Mouse (Mus musculus) heart, embryonic 13.5 days (tissue): ENCODE measurements around the gene Itch. TPM values are rescaled to one million over a fixed set of nuclear protein-coding genes. Genes with fewer than 3 reads are reported as not detected.

Experiments used
- ATAC-seq: fragments of 200-750 bp; cut with Nextera tagmentation; 2 replicates; pipeline ENCODE4 v1.8.0; 2017; ENCODE audit warnings: moderate TSS enrichment; ENCODE audit not compliant: insufficient number of reproducible peaks, low FRiP score, low TSS enrichment; ENCODE audit errors: extremely low read depth
- H3K27ac ChIP-seq: fragments of 300-500 bp; sonication (generic); replicated peaks from 2 replicates; pipeline ENCODE4 v1.5.1; 2015; ENCODE audit warnings: moderate library complexity, mild to moderate bottlenecking, inconsistent platforms
- H3K27me3 ChIP-seq: fragments of 300-500 bp; sonication (generic); replicated peaks from 2 replicates; pipeline ENCODE4 v1.6.1; 2015; ENCODE audit warnings: mild to moderate bottlenecking, inconsistent platforms
- H3K36me3 ChIP-seq: fragments of 300-500 bp; sonication (generic); 2 replicates; pipeline ENCODE4 v1.6.1; 2015; ENCODE audit warnings: mild to moderate bottlenecking, inconsistent platforms
- H3K4me1 ChIP-seq: fragments of 300-500 bp; sonication (generic); 2 replicates; pipeline ENCODE4 v1.6.1; 2015; ENCODE audit warnings: inconsistent platforms
- H3K4me2 ChIP-seq: fragments of 300-500 bp; sonication (generic); 2 replicates; pipeline ENCODE4 v1.6.1; 2015; ENCODE audit warnings: inconsistent platforms, mild to moderate bottlenecking, moderate library complexity
- H3K4me3 ChIP-seq: fragments of 300-500 bp; sonication (generic); 2 replicates; pipeline ENCODE4 v1.5.1; 2015; ENCODE audit warnings: moderate library complexity, mild to moderate bottlenecking, inconsistent platforms
- H3K9ac ChIP-seq: fragments of 300-500 bp; sonication (generic); 2 replicates; pipeline ENCODE4 v1.6.1; 2015; ENCODE audit warnings: inconsistent platforms, mild to moderate bottlenecking, moderate library complexity
- H3K9me3 ChIP-seq: fragments of 300-500 bp; sonication (generic); 2 replicates; pipeline ENCODE4 v1.6.1; 2016; ENCODE audit warnings: inconsistent platforms
- WGBS: fragments of 180-500 bp; shearing (Covaris S2); methylation state at CpG from one replicate; pipeline ENCODE4 v1.1.7; 2015; ENCODE audit warnings: mixed read lengths; 5-methylcytosine and 5-hydroxymethylcytosine counted together
- polyA plus RNA-seq: library from polyadenylated mRNA; unstranded; fragments of >200 nt; fragmentation: Nextera tagmentation; extraction: Ambion mirVana; gene quantifications from 2 replicates; pipeline ENCODE4 v1.2.1, GENCODE M21; 2015

Gene Itch
- polyA plus RNA-seq, 1 experiment from 2014 or later, result 34.3 TPM

DNA sequence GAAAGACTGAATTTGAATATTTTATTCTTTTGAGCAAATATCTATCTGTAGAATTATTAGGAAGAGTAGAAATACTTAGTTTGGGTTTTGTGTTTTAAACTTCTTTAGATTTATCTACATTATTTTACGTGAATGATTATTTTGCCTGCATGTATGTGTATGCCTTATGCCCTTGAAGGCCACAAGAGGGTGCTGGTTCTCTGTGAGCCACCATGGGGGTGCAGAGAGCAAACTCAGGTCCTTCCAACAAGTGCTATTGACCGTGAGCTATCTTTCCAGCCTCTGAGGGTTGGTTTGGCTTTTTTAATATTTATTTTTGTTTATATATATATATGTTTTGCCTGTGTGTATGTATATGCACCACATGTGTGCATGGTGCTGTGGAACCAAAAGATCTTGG is 74.1 kb downstream of the Itch start:
- 79% methylated on average over 2 of the region's 2 CpGs for WGBS
- no peak overlapping the region for H3K9ac ChIP-seq
- no peak overlapping the region for H3K4me2 ChIP-seq
- H3K27ac ChIP-seq, result no peak overlapping the region
- H3K4me1 ChIP-seq, result peaks cover 6% of the 10 kb centered on the region
- no peaks in the 10 kb centered on the region for H3K9me3 ChIP-seq
- peaks cover 86% of the 10 kb centered on the region for H3K36me3 ChIP-seq
- no peak for ATAC-seq
- H3K27me3 ChIP-seq, result no peaks in the 10 kb centered on the region
- no peak overlapping the region for H3K4me3 ChIP-seq

DNA sequence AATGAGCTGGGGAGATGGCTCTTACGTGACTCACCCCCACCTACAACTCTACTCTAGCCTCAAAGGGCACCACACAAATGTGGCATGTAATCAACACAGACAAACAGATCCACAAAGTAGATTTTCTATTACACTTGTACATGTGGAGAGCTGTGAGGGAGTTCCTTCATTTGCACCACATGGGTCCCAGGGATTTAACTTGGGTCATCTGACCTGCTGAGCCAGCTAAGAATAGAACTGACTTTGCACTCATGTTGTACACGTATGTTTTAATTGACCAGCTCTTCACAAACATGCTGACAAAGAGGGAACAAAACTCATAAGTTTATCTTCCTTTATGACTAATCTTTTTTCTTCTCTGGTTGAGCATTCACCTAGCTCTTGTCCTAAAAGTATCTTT is 89.8 kb downstream of the Itch start:
- 0 out of 2 replicates have a peak overlapping the region, but pooled peaks have one; percentile 39 for H3K27ac ChIP-seq
- WGBS, result 64% methylated on average over 2 of the region's 2 CpGs

DNA sequence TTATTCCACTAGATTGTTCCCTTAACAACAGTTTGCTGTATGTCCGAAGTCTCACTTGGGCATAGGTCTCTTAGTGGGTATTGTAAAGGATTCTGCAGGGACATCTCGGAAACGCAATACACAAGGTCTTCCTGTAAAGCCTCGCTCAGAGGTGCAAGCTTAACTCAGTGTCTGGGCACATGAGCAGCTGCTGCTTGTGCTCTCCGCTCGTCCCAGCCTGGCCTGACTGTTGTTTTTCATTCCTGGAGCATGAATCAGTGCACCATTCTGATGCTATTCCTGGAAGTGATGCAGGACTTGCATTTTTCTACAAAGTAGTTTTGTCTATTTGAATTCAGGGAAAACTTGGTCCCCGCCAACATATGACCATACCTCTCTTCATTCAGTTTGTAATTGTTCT is 91.4 kb downstream of the Itch start:
- 55% methylated on average over 7 of the region's 7 CpGs for WGBS
- Histone ChIP-seq H3K4me3 (no peak overlapping the region), H3K27me3 (no peaks in the 10 kb centered on the region), H3K4me1 (peaks cover 29% of the 10 kb centered on the region), H3K9me3 (no peaks in the 10 kb centered on the region), H3K36me3 (peaks cover 84% of the 10 kb centered on the region), H3K9ac (0 out of 2 replicates have a peak overlapping the region, but pooled peaks have one; percentile 1), H3K27ac (peak overlapping the region; percentile 69), H3K4me2 (no peak overlapping the region)
- no peak for ATAC-seq

More for the DNA sequence above, 89.8 kb downstream of the Itch start:
- Histone ChIP-seq H3K4me3 (no peak overlapping the region), H3K9me3 (no peaks in the 10 kb centered on the region), H3K36me3 (peaks cover 89% of the 10 kb centered on the region), H3K27me3 (no peaks in the 10 kb centered on the region), H3K4me1 (peaks cover 29% of the 10 kb centered on the region), H3K4me2 (no peak overlapping the region), H3K9ac (no peak overlapping the region)
- ATAC-seq, result no peak

DNA sequence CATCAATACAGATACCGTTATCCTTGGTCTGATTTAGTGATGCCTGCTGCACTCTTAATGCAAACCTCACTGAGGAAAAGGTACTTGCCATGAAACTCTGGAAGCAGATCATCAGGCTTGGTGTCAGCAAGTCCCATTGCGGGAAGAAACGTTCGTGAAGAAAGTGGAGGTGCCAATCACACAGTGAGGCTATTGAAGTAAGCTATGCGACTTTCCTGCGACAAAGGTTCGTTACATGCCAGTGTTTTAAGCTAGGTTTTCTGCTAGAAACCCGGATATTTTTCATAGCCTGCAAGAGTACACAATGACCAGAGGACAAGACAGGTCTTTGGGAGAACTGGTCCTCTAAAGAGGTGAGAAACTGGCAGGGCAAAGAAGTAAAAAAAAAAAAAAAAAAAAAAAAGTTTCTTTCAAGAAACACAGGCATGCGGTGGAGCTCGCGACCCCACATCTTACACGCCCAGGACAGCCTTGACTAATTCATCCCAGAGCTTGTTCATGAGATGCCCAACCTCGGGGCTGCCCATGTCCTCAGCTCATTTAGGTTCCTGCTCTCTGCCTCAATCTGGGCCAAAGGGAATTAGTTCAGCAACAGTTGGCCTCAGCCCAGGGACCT is 102.5 kb downstream of the Itch start:
- H3K27ac ChIP-seq, result peak overlapping the region; percentile 88
- WGBS, result 6% methylated on average over 13 of the region's 13 CpGs
- H3K4me2 ChIP-seq, result peak overlapping the region; percentile 95
- H3K4me3 ChIP-seq, result peak overlapping the region; percentile 90
- H3K4me1 ChIP-seq, result peaks cover 34% of the 10 kb centered on the region
- peaks cover 7% of the 10 kb centered on the region for H3K36me3 ChIP-seq
- H3K9me3 ChIP-seq, result no peaks in the 10 kb centered on the region
- H3K27me3 ChIP-seq, result no peaks in the 10 kb centered on the region
- ATAC-seq, result peak; percentile 61; the same call in 1 of the 2 replicates
- H3K9ac ChIP-seq, result peak overlapping the region; percentile 89

DNA sequence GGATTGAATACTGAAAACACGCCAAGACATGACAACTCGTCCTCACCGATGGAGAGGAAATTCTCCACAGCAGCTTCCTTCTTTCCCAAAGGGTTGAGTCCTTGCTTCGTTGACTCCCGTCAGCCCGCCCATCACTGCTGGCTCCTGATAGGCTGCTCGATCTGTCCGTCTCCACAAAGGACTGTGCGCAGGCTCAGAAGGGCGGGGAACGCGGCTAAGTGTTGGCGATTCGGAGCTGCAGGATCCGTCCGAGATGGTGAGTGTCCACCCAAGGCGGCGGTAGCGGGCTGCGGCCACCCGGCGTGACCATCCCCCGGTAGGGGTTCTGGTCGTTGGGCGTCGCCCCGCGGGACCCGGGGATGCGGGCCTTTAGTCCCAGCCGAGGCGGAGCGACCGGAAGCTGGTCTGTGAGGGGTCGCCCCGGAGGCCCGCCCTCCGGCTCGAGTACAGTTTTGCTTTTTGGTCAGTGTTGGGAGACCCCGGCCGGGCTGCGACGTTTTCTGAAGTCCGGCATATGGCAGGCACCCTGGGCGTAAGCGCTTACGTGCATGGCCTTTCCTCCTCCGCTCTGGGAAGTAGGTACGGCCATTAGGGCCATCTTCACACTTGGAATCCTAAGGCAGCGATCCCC is 103.2 kb downstream of the Itch start, which contains the start of gene Dynlrb1:
Dynlrb1 (plus strand) TSS at position 172 of the 631 bp plus-strand sequence.
- WGBS, result 0% methylated on average over 50 of the region's 50 CpGs
- ATAC-seq, result peak; percentile 97
- Histone ChIP-seq H3K27me3 (no peaks in the 10 kb centered on the region), H3K4me2 (peak within 1 kb of the TSS; percentile 95), H3K4me1 (peaks cover 37% of the 10 kb centered on the region), H3K9ac (peak within 1 kb of the TSS; percentile 89), H3K4me3 (peak within 1 kb of the TSS; percentile 90), H3K9me3 (no peaks in the 10 kb centered on the region), H3K27ac (peak within 1 kb of the TSS; percentile 88), H3K36me3 (peaks cover 13% of the 10 kb centered on the region)

DNA sequence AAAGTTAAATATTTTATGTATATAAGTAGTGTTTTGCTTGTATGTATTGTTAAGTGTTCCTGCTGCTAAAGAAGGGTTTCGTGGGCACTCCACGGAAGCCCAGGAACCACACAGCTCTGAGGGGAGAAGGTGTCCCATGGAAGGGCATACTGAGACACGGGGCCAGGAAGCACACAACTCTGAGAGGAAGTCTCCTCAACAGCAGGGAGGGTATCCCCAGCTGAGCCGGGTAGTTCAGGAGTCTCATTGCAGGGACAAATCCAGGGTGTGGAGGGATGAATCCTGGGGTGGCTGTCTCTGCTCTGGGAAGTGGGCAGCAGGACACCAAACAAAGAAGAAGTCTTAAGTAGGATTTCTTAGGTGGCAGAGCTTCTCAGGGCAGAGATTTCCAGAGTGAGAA is 104.0 kb downstream of the Itch start:
- H3K9ac ChIP-seq, result peak overlapping the region; percentile 89
- H3K9me3 ChIP-seq, result no peaks in the 10 kb centered on the region
- WGBS, result 8% methylated on average over 4 of the region's 4 CpGs
- H3K27me3 ChIP-seq, result no peaks in the 10 kb centered on the region
- no peak for ATAC-seq
- peak overlapping the region; percentile 95 for H3K4me2 ChIP-seq
- peak overlapping the region; percentile 88 for H3K27ac ChIP-seq
- peaks cover 40% of the 10 kb centered on the region for H3K4me1 ChIP-seq
- peak overlapping the region; percentile 90 for H3K4me3 ChIP-seq
- peaks cover 17% of the 10 kb centered on the region for H3K36me3 ChIP-seq

DNA sequence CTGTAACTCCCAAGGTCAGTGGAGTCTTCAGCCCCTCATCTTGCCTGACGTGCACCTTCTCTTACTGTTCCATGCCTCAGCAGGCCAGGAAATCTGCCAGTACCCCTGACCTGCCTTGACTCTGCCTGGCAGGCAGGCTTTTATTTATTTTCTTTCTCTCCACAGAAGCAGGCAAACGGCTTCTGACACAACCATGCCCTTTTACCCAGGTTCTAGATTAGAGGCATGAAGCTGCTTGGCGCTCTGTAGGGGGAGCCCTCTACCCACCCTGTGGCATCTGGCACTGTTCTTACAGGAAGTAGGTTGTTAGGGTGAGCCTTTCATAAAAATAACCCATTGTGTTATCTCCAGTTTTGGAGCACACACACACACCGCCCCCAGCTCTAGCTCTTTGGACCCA is 107.6 kb downstream of the Itch start:
- ATAC-seq, result no peak
- Histone ChIP-seq H3K4me2 (no peak overlapping the region), H3K36me3 (peaks cover 53% of the 10 kb centered on the region), H3K27ac (no peak overlapping the region), H3K4me3 (no peak overlapping the region), H3K27me3 (no peaks in the 10 kb centered on the region), H3K9ac (no peak overlapping the region), H3K4me1 (peaks cover 47% of the 10 kb centered on the region), H3K9me3 (no peaks in the 10 kb centered on the region)
- WGBS, result 71% methylated on average over 4 of the region's 4 CpGs

DNA sequence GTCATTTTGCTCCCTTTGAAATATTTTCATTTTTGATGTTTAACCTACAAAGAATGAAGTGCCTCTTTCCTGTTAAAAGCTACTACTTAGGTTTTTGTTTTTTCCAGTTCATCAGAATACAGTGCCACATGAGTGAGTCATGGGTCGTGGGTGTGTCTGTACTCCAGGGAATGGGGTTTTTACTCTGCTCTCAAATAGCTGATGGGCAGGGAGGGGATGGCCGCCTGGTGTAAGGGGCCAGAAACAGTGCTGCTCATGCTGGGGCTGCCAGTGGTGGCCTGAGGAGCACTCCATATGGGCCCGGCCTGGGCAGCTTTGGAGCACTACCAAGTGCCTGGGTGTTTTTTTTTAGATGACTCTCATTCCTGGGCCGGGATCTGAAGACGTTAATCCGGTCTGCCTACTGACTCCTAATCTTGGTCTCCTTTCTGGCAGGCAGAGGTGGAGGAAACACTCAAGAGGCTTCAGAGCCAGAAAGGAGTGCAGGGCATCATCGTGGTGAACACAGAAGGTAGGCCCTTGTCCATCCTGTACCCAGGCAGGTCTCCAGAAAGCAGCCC is 109.1 kb downstream of the Itch start:
- peaks cover 48% of the 10 kb centered on the region for H3K4me1 ChIP-seq
- H3K27ac ChIP-seq, result peak overlapping the region; percentile 39
- H3K4me2 ChIP-seq, result no peak overlapping the region
- H3K36me3 ChIP-seq, result peaks cover 67% of the 10 kb centered on the region
- no peak for ATAC-seq
- WGBS, result 52% methylated on average over 7 of the region's 7 CpGs
- H3K27me3 ChIP-seq, result no peaks in the 10 kb centered on the region
- no peaks in the 10 kb centered on the region for H3K9me3 ChIP-seq
- H3K9ac ChIP-seq, result 0 out of 2 replicates have a peak overlapping the region, but pooled peaks have one; percentile 33
- no peak overlapping the region for H3K4me3 ChIP-seq

DNA sequence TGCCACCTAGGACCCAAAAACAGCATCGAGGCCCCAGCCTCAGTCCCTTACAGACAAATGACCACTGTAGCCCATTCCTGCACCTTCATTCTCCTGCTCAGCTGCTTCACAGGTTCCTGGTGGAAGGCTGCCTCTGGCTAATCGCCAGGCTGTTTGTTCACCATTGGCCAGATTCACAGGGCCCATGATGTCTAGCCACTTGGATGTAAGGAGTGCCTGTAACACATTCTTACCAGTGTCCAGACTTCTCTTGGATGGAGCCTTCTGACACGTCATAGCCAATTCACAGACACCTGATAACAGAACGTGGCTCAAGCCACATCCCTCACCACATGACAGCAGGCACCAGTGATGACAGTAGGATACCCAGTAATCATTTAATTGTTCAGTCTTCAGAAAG is 112.9 kb downstream of the Itch start:
- no peak overlapping the region for H3K9ac ChIP-seq
- H3K4me1 ChIP-seq, result peaks cover 23% of the 10 kb centered on the region
- peak overlapping the region; percentile 67 for H3K27ac ChIP-seq
- H3K27me3 ChIP-seq, result no peaks in the 10 kb centered on the region
- ATAC-seq, result no peak
- H3K4me3 ChIP-seq, result no peak overlapping the region
- no peak overlapping the region for H3K4me2 ChIP-seq
- H3K9me3 ChIP-seq, result no peaks in the 10 kb centered on the region
- peaks cover 95% of the 10 kb centered on the region for H3K36me3 ChIP-seq
- 48% methylated on average over 4 of the region's 4 CpGs for WGBS

DNA sequence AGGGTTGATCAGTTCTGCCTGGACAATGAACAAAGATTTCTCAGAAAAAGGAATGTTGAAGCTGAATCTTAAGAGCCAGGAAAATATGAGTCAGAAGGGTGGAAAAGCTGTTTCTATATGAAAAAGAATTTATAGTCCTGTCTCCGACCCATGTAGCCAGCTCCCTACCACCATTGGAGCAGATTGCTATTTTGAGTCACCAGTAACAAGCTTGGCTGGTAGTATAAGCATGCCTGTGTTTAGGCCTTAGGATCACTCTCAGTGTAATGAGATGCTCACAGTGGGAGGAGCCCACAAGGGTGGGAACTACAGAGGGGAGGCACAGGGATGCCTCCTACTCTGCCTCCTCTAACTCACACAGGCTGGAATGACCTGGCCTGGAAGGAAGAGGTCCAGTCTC is 114.9 kb downstream of the Itch start:
- H3K27ac ChIP-seq, result no peak overlapping the region
- H3K27me3 ChIP-seq, result no peaks in the 10 kb centered on the region
- H3K9me3 ChIP-seq, result no peaks in the 10 kb centered on the region
- H3K4me2 ChIP-seq, result no peak overlapping the region
- H3K36me3 ChIP-seq, result peaks cover 86% of the 10 kb centered on the region
- no peak overlapping the region for H3K9ac ChIP-seq
- ATAC-seq, result no peak
- 79% methylated on average over 1 of the region's 1 CpGs for WGBS
- H3K4me1 ChIP-seq, result peaks cover 16% of the 10 kb centered on the region
- no peak overlapping the region for H3K4me3 ChIP-seq

DNA sequence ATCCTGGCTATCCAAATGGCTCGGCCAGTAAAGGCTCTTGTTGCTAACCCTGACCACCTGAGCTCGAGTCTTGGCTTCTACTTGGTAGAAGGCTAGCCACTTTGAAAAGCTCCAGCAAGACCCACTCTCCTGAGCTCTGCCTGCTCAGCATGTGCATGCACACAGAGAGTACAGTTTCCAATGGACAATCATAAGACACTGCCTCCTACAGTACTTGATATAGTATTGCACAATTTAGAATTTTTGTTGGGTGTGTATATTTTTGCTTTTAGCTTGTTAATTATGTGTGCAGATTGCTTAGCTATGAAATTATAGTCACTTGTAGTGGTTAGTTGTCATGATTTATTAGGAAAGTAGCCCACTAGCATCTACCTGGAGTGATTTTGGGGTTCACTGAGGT is 115.4 kb downstream of the Itch start:
- Histone ChIP-seq H3K27ac (no peak overlapping the region), H3K36me3 (peaks cover 81% of the 10 kb centered on the region), H3K4me1 (peaks cover 16% of the 10 kb centered on the region), H3K4me3 (no peak overlapping the region), H3K9me3 (no peaks in the 10 kb centered on the region), H3K9ac (no peak overlapping the region), H3K4me2 (no peak overlapping the region), H3K27me3 (no peaks in the 10 kb centered on the region)
- no peak for ATAC-seq
- 87% methylated on average over 2 of the region's 2 CpGs for WGBS
